Mouse (Mus musculus) leukemia stem cell, adult 10-12 weeks (primary cell): Measurements from ENCODE around the gene Cep295. TPM values are rescaled to one million over a fixed set of nuclear protein-coding genes. Genes with fewer than 3 reads are reported as not detected.

Source experiments
- polyA plus RNA-seq: library from polyadenylated mRNA; stranded (reverse); fragments of >175 nt; gene quantifications from 2 replicates; pipeline ENCODE4 v1.2.3, GENCODE M21; 2012; ENCODE audit warnings: low replicate concordance

Gene Cep295
- 1.1 and 3.9 TPM in 2 replicates for polyA plus RNA-seq

GRCm38 (mm10) chr9:15357484-15358275 lies at the start of gene Cep295:
TSS of gene Cep295 (minus strand) at chr9:15357788.

GRCm38 (mm10) chr9:15306398-15307119 lies 51.0 kb downstream of the Cep295 start, which contains the start of gene 4931406C07Rik:
TSS of gene 4931406C07Rik (minus strand) at chr9:15306448.

GRCm38 (mm10) chr9:15305503-15306397 lies 51.8 kb downstream of the Cep295 start, which contains the start of gene Taf1d:
TSS of gene Taf1d (plus strand) at chr9:15306214.

GRCm38 (mm10) chr9:15279649-15280490 lies 77.7 kb downstream of the Cep295 start, which contains the start of gene Med17:
TSS of gene Med17 (minus strand) at chr9:15279931.

Other genes starting within 250 kb of the Cep295 start
- not detected in 2 replicates for gene Hephl1, start 245.7 kb downstream of the Cep295 start, polyA plus RNA-seq
- not detected in 2 replicates for gene Vstm5, start 118.7 kb downstream of the Cep295 start, polyA plus RNA-seq
- 14.8 and 18.7 TPM in 2 replicates for gene Med17, start 77.9 kb downstream of the Cep295 start, polyA plus RNA-seq
- gene Taf1d, start 51.6 kb downstream of the Cep295 start, polyA plus RNA-seq, result 15.8 and 101 TPM in 2 replicates
- 0.54 and 1.0 TPM in 2 replicates for gene 4931406C07Rik, start 51.3 kb downstream of the Cep295 start, polyA plus RNA-seq
- gene Smco4, start 135.6 kb upstream of the Cep295 start, polyA plus RNA-seq, result 17.2 and 20.9 TPM in 2 replicates